Mouse (Mus musculus) heart, postnatal 4 days (tissue): ENCODE results near the gene Gmds. TPM values are rescaled to one million over a fixed set of nuclear protein-coding genes. Genes with fewer than 3 reads are reported as not detected.

Experiments
- DNase-seq: peaks from one replicate; pipeline ENCODE4 v3.0.0; 2021
- total RNA-seq, 2 experiments: library from RNA; stranded (reverse); gene quantifications; 2 replicates each; pipeline ENCODE4 v1.2.3; 2021

Gene Gmds
- total RNA-seq, 2 experiments from 2014 or later = 12.2 to 13.2 TPM

DNA sequence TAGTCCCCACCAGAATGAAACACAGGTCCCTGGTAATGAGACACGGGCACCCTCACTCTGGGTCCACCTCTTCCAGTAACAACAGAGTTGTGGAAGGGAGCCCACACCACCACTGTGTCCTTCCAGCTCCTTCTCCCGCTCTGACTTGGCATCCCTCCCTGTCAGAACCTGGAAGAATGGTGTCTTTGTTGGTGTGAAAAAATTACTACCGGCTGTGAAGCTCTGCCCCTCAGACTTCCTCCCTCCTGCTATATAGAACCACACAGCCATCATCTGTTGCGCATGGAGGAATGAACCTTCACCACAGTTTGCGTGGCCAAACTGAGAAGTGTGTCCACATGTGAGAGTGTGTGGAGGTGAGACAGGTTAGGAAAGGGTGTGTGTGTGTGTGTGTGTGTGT lies 562.8 kb downstream of the Gmds start:
- no peak for DNase-seq

DNA sequence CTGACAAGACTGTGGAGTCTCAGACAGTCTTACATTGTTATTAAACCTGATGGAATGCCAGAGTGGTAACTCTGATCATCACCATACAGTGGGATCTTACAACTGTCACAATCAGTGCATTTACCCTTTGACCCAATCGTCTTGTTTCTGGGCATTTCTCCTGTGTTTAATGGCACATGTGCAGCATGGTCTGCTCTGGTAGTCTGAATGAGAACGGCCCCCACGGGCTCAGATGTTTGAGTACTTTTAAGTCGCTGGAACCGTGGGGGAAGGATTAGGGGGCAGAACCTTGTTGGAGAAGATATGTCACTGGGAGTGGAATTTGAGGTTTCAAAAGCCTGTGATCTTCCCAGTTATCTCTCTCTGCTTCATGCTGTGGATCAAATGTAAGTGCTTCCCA lies 565.7 kb downstream of the Gmds start:
- DNase-seq = no peak
